Mouse (Mus musculus) heart, adult 2 months (tissue): ENCODE data around the gene Olfr765. TPM values are rescaled to one million over a fixed set of nuclear protein-coding genes. Genes with fewer than 3 reads are reported as not detected.
"Not testable (repeated sequence)": the region's sequence is repeated elsewhere in the genome, so short reads cannot be mapped to it uniquely, and the experiment has no call there.

Source experiments
- DNase-seq, 2 experiments: peaks; one replicate each; pipeline ENCODE4 v3.0.0; 2021
- H3K27ac ChIP-seq: fragments of 200-600 bp; 2 replicates; pipeline ENCODE4 v1.8.1; 2022
- H3K27me3 ChIP-seq: fragments of 200-500 bp; 2 replicates; pipeline ENCODE4 v1.6.1; 2012; ENCODE audit warnings: mild to moderate bottlenecking, low read length, inconsistent platforms, mixed read lengths; ENCODE audit not compliant: control insufficient read depth, insufficient read depth
- H3K36me3 ChIP-seq: fragments of 200-500 bp; 2 replicates; pipeline ENCODE4 v1.6.1; 2012; ENCODE audit warnings: low read length, inconsistent platforms; ENCODE audit not compliant: control insufficient read depth, insufficient read depth
- H3K4me1 ChIP-seq: fragments of 200-500 bp; 2 replicates; pipeline ENCODE4 v1.6.1; 2011; ENCODE audit warnings: low read length; ENCODE audit not compliant: control insufficient read depth, insufficient read depth
- H3K4me3 ChIP-seq: fragments of 200-600 bp; 2 replicates; pipeline ENCODE4 v1.8.1; 2022
- H3K79me2 ChIP-seq: fragments of 200-500 bp; replicated peaks from 2 replicates; pipeline ENCODE4 v1.6.1; 2012; ENCODE audit warnings: mild to moderate bottlenecking, inconsistent platforms, low read length, moderate library complexity, mixed read lengths; ENCODE audit not compliant: control insufficient read depth, insufficient read depth
- H3K9ac ChIP-seq: fragments of 200-500 bp; 2 replicates; pipeline ENCODE4 v1.6.1; 2012; ENCODE audit warnings: low read depth, mild to moderate bottlenecking, control low read depth, inconsistent platforms, low read length, mixed read lengths
- CTCF ChIP-seq: fragments of 200-600 bp; IDR thresholded peaks from 2 replicates; pipeline ENCODE4 v1.8.1; 2022; ENCODE audit warnings: antibody characterized with exemption, mild to moderate bottlenecking, moderate library complexity
- EP300 ChIP-seq: fragments of 200-500 bp; IDR thresholded peaks from 2 replicates; pipeline ENCODE4 v1.6.1; 2011; ENCODE audit warnings: low read depth, low read length, control low read depth; ENCODE audit not compliant: insufficient read depth
- POLR2A ChIP-seq: fragments of 200-500 bp; IDR thresholded peaks from 2 replicates; pipeline ENCODE4 v1.6.1; 2011; ENCODE audit warnings: mild to moderate bottlenecking, low read depth, low read length, control low read depth; ENCODE audit not compliant: insufficient read depth
- WGBS: fragments of 180-500 bp; shearing (Covaris S2); methylation state at CpG from one replicate; pipeline ENCODE4 v1.1.7; 2018; 5-methylcytosine and 5-hydroxymethylcytosine counted together
- intact Hi-C: fragments of 180-260 bp; cut with DNase I; formaldehyde crosslinking; loops from one replicate; pipeline ENCODE4 v1.15.1; 2025
- polyA plus RNA-seq: library from polyadenylated mRNA; depleted of rRNA; stranded (reverse); fragments of >200 nt; gene quantifications from 2 replicates; pipeline ENCODE4 v1.2.3, GENCODE M21; 2012
- total RNA-seq, 2 experiments: library from RNA; stranded (reverse); gene quantifications; 2 replicates each; pipeline ENCODE4 v1.2.3; 2021

Olfr765 gene
- total and polyA plus RNA-seq, 3 experiments, result not detected

- H3K36me3 ChIP-seq, result no peaks in the 10 kb centered on the region
- intact Hi-C loops, result no loop called here
- no peaks in the 10 kb centered on the region for H3K27me3 ChIP-seq
- no peak overlapping the region for H3K27ac ChIP-seq
- no peaks in the 10 kb centered on the region for H3K4me1 ChIP-seq
- no peaks in the 10 kb centered on the region for H3K79me2 ChIP-seq
- no peak overlapping the region for H3K4me3 ChIP-seq
- H3K9ac ChIP-seq, result no peak overlapping the region
- TF ChIP-seq CTCF (peak; percentile 70), POLR2A (no peak)
- DNase-seq, result no peak
- 64% methylated on average over 3 of the region's 3 CpGs for WGBS
Measured at GRCm38 (mm10) chr10:129026018-129026662, 23.7 kb downstream of the Olfr765 start.

- H3K36me3 ChIP-seq, result no peaks in the 10 kb centered on the region
- no peak overlapping the region for H3K4me3 ChIP-seq
- no peaks in the 10 kb centered on the region for H3K4me1 ChIP-seq
- TF ChIP-seq CTCF (no peak), EP300 (no peak), POLR2A (no peak)
- H3K79me2 ChIP-seq, result no peaks in the 10 kb centered on the region
- H3K27ac ChIP-seq, result no peak overlapping the region
- H3K9ac ChIP-seq, result no peak overlapping the region
- no peak for DNase-seq
- H3K27me3 ChIP-seq, result no peaks in the 10 kb centered on the region
- intact Hi-C loops, result no loop called here
Measured at GRCm38 (mm10) chr10:129023319-129023718, 26.5 kb downstream of the Olfr765 start.

- H3K4me3 ChIP-seq, result no peak overlapping the region
- H3K9ac ChIP-seq, result no peak overlapping the region
- H3K27me3 ChIP-seq, result peaks cover 1% of the 10 kb centered on the region; the same call in 1 of the 2 replicates
- H3K36me3 ChIP-seq, result no peaks in the 10 kb centered on the region
- no peak for TF ChIP-seq POLR2A
- TF ChIP-seq CTCF, result no peak
- no peak for TF ChIP-seq EP300
- H3K79me2 ChIP-seq, result no peaks in the 10 kb centered on the region
- no peak for DNase-seq
- intact Hi-C loops, result no loop called here
- no peak overlapping the region for H3K27ac ChIP-seq
- no peaks in the 10 kb centered on the region for H3K4me1 ChIP-seq
Measured at GRCm38 (mm10) chr10:129014477-129014876, 35.3 kb downstream of the Olfr765 start.

GRCm38 (mm10) chr10:129011511-129011910 is 38.3 kb downstream of the Olfr765 start:
- DNase-seq, H3K36me3 ChIP-seq: not testable (repeated sequence)
- WGBS, result 59% methylated on average over 2 of the region's 5 CpGs

GRCm38 (mm10) chr10:129010288-129010841 is 39.4 kb downstream of the Olfr765 start, which contains the start of gene Olfr763:
TSS of gene Olfr763 (plus strand) at chr10:129010791.
- DNase-seq, result no peak
- H3K27me3 ChIP-seq, result peaks cover 3% of the 10 kb centered on the region; the same call in 1 of the 2 replicates
- no peak within 1 kb of the TSS for H3K9ac ChIP-seq
- intact Hi-C loops, result no loop called here
- 51% methylated on average over 2 of the region's 2 CpGs for WGBS
- no peaks in the 10 kb centered on the region for H3K79me2 ChIP-seq
- no peak within 1 kb of the TSS for H3K27ac ChIP-seq
- H3K4me3 ChIP-seq, result no peak within 1 kb of the TSS
- H3K4me1 ChIP-seq, result no peaks in the 10 kb centered on the region
- no peaks in the 10 kb centered on the region for H3K36me3 ChIP-seq
- no peak for TF ChIP-seq POLR2A
- no peak for TF ChIP-seq CTCF
- no peak for TF ChIP-seq EP300

More at GRCm38 (mm10) chr10:129011511-129011910, 38.3 kb downstream of the Olfr765 start:
- H3K79me2 ChIP-seq, H3K27me3 ChIP-seq, intact Hi-C loops, H3K4me1 ChIP-seq, H3K4me3 ChIP-seq, H3K9ac ChIP-seq, H3K27ac ChIP-seq: not testable (repeated sequence)

DNA sequence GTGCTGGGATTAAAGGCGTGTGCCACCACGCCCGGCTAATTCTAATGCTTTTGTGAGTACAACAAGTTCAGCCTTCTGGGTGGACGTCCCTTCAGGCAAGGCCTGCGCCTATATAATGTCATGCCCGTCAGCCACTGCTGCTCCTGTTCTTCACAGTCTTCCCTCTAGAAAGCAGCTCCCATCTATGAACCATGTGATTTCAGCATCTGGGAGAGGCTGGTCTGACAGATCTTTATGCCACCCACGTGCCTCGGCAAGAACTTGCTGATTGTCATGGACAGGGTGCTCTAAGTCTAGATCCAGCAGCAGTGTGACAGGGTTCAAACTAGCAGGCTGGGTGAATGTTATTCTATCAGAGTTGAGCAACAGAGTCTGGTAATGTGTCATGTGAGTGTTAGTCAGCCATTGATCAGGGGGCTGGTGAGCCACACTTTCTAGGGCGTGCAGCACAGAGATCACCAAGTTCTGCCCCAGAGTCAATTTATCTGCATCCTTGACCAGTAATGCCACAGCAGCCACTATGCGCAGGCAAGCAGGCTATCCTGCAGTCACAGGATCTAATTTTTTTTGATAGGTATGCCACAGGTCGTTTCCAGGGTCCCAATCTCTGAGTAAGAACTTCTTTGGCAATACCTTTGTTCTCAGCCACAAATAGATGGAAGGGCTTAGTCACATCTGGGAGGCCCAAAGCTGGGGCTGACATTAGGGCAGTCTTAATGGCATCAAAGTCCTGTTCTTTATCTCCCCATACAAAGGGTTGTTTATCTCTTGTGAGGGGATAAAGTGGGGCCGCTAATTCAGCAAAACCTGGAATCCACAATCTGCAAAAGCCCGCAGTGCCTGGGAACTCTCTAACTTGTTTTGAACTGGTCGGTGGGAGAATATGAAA is 45.5 kb downstream of the Olfr765 start:
- H3K79me2 ChIP-seq, result no peaks in the 10 kb centered on the region
- H3K27me3 ChIP-seq, result no peaks in the 10 kb centered on the region; the same call in 1 of the 2 replicates
- no peak for TF ChIP-seq POLR2A
- TF ChIP-seq EP300, result no peak
- TF ChIP-seq CTCF, result no peak
- H3K4me1 ChIP-seq, result no peaks in the 10 kb centered on the region
- WGBS, result 65% methylated on average over 14 of the region's 14 CpGs
- DNase-seq, result no peak
- intact Hi-C loops, result no loop called here
- no peak overlapping the region for H3K27ac ChIP-seq
- H3K9ac ChIP-seq, result no peak overlapping the region
- H3K4me3 ChIP-seq, result no peak overlapping the region
- no peaks in the 10 kb centered on the region for H3K36me3 ChIP-seq
